Mouse (Mus musculus) large intestine, adult 2 months (tissue): ENCODE measurements around the gene Tecr. TPM values are rescaled to one million over a fixed set of nuclear protein-coding genes. Genes with fewer than 3 reads are reported as not detected.
"Not testable (repeated sequence)": the region's sequence is repeated elsewhere in the genome, so short reads cannot be mapped to it uniquely, and the experiment has no call there.

ENCODE experiments used
- DNase-seq: peaks from one replicate; pipeline ENCODE4 v3.0.0-alpha.2; 2012; ENCODE audit warnings: low read depth, low spot score
- WGBS: fragments of 180-500 bp; shearing (Covaris S2); methylation state at CpG from one replicate; pipeline ENCODE4 v1.1.7; 2018; 5-methylcytosine and 5-hydroxymethylcytosine counted together
- polyA plus RNA-seq: library from polyadenylated mRNA; depleted of rRNA; stranded (reverse); fragments of >200 nt; gene quantifications from 2 replicates; pipeline ENCODE4 v1.2.3, GENCODE M21; 2012

The Tecr gene
- polyA plus RNA-seq, 1 experiment = 323 TPM

DNA sequence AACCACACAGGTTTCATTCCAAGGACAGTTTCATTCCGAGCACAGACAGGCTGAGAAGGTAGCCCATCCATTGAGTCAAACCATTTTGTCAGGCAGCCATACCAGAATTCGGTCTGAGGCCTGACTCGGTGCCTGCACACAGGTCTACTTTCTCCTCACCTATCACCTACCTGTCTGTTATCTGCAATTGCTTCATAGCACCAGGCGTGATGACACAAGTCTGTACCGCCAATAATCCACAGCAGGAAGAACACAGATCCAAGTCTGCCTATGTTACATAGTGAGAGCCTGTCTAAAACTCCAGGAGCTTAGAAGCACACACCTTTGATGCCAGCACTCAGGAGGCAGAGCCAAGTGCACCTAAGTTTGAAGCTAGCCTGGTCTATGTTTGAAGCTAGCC lies 18.9 kb downstream of the Tecr start:
- DNase-seq = no peak
- 69% methylated on average over 5 of the region's 5 CpGs for WGBS

DNA sequence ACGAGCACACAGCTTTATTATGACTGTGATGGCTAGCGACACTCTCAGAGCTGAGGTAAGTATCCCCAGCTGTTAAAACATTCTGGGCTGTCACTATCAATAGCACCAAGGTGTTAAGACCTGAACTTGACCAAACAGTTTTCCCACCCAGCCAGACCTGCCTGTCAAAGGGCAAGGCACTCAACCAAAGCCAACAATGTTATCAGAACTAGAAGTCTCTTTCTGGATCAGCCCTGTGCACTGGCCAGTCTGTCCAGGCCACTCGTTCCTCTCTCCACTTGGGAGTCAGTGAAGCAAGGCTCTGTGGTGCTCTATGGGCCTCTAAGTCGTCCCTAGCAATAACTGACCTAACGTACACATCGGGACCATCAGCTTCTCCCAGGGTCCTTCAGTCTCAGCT lies 20.1 kb downstream of the Tecr start:
- 77% methylated on average over 6 of the region's 6 CpGs for WGBS
- no peak for DNase-seq

DNA sequence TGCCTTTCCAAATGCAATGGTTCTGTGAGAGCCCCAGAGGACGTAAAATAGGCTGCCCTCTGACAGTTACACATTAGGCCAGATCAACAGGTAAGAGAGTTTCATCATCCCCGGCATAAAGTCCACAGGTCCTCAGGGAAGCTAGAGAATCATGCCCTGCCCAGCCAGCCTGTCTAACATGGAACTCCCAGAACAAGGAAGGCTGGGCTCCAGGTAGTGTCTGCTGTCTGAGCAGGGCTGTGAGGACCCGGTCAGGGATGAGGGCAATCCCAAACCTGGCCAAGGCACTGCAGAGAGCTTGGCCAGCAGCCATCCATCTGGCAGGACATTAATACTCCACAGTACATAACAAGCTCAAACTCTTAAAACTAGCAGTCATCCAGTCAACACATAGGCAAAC lies 22.4 kb downstream of the Tecr start:
- 42% methylated on average over 3 of the region's 3 CpGs for WGBS

DNA sequence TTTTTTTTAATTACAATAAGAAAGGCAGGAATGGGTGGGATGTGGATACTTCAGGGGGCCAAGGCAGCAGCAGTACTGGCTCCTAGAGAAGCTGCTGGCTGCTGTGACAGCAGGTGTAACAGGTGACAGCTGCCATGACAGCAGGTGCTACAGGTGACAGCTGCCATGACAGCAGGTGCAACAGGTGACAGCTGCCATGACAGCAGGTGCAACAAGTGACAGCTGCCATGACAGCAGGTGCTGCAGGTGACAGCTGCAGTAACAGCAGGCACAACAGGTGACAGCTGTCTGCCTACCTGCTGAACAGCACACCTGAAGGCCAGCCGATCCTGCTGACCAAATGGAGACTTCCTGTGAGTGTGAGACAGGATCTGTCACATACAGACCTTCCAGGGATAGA lies 23.0 kb downstream of the Tecr start:
- 44% methylated on average over 1 of the region's 1 CpGs for WGBS
- DNase-seq = no peak

More for the DNA sequence above, 22.4 kb downstream of the Tecr start:
- DNase-seq = no peak

DNA sequence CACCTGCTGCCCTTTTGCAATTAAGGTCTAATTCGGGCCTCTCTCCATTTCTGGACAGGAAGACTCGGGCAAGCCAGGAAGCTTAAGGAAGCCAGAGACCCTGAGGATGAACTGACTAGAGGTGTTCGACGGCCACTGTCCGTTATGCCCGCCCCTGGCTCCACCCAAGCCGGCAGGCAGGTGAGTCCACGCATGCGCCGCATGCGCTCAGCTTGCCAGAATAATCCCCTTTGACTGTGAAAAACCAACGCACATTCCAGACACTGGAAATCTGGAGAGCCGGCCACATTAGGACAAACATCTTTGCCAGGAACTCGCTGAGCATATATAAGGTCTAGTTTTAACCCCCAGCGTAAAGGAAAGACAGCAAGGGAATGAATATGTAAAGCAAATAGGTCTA lies 24.5 kb downstream of the Tecr start:
- WGBS = 78% methylated on average over 15 of the region's 15 CpGs
- DNase-seq = no peak

DNA sequence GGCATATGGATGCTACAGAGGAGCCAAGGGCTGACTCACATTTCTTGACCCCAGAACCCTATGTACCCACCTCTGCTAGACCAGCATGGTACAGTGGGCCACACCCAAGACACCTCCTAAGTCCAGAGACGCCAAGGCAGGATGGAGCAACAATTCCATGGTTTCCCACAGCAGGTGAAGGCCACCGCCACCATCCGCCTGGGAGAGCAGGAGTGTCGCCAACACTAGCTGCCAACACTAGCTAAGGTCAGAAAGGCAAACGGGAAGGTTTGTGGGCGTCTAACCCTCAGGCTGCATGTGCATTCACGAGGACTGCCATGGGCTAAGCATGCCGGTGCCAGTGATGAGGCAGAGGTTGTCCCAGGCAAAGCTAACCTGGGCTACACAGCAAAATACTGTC lies 25.5 kb downstream of the Tecr start:
- no peak for DNase-seq
- WGBS = 74% methylated on average over 8 of the region's 8 CpGs

DNA sequence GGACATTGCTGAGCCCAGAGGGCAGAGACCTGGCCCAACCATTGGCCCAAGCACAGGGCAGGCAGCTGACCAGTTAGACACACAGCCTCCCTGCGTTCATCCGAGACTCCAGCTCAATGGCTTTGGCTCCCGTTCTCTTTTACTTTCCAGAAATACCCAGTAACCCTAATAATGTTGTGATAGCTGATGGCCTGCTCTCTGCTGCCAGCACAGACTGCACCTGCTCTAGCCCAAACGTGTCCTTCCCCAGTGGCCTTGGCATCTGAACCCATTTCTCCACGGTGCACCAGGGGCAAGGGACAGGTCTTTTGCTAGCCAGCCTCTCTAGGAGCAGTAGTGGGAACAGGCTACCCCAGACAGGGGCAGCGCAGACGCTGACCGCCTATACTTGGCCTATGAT lies 26.9 kb downstream of the Tecr start:
- 79% methylated on average over 8 of the region's 8 CpGs for WGBS
- DNase-seq = no peak

DNA sequence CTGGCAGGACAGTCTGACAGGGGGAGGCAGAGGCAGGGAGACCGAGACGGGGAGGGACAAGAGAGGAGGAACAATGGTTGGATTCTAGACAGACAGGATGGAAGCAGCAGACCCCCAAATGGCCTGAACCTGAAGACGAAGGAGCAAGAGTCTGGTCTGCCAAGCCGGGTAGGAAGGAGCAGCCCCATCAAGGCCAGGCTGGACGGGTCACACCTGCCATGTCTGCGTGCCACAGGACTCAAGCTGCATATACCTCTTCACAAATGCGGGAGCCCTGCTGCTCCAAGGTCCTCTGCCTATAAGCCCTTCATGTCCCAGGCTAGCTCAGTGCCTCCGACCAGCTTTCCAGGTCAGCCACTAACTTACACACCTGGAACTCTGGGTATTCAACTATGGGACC lies 28.1 kb downstream of the Tecr start:
- 90% methylated on average over 8 of the region's 8 CpGs for WGBS
- DNase-seq = no peak

DNA sequence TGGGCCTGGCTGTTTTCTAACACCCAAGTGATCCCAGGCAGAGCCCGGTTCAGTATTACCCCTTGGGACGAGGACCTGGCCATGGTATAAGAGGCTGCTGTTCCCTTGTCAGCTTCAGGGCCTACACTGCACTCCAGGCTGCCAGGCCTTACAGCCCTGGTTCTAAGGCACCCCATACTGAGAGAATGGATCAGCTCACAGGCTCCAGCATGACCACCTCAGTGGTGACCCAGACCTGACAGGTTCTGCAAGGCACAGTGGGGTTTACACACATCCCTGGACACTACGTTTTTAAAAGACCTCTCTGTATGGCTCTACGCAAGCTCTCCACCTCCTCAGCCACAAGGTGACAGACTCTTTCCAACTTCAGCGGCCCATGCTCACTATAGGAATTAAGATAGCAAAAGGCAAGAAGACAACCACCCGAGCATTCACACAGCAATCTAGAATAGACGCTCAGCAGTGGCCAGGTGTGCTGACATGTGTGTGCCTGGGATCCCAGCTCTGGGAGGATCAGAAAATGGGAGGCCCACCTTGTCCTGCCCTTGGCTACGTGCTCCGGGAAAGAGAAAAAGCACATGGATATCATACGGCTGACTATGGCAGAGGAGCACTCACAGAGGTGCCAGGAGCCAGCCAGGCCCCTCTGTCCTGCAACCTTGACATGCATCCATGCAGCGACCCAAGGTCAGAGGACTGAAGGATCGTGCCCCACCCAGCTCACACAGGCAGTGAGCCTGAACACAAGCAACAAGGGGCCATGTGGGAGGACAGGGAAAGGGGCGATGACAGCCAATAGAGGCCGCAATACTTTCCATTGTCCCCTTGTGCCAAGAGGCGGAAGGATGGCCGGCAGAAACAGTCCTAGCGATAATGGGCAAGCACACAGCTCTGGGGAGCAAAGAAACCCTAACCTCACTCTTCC lies 29.4 kb downstream of the Tecr start:
- WGBS = 67% methylated on average over 17 of the region's 17 CpGs
- DNase-seq = no peak

DNA sequence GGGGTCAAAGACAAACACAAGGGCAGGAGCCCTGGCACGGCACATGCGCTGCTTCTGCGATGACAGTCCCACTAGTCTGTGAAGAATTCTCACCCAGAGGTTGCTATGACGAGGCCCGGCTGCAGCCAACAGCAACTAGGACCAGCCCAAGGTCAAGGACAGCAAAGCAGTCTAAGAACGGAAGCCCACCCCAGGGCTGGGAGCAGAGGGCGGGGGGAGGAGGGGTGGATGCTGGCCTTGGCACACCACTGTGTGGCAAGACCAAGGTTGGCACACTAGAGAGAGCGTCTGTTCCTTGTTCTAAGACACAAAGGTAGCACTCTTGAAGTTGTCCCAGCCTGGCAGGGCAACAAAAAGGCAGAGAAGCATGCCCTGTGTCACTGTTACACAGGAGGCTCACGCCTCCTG lies 30.4 kb downstream of the Tecr start:
- 65% methylated on average over 9 of the region's 9 CpGs for WGBS
- no peak for DNase-seq

DNA sequence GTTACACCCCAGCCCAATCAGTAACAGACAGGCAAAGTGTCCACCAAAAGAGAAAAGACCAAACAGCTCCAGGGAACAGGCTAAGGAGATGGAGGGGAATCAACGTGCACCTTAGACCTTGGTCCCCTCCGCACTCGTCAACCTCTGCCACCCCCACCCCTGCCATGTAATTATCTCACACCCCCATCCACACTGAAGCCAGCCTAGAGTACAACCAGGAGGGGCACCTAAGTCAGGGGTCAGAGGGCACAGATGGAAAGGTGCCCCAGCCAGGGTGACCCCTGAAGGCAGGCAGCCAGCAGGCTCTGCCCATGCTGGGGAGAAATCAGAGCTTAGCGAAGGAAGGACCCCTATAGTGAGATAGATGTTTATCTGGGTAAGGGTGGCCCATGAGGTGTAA lies 30.9 kb downstream of the Tecr start:
- DNase-seq = no peak
- WGBS = 76% methylated on average over 4 of the region's 4 CpGs

DNA sequence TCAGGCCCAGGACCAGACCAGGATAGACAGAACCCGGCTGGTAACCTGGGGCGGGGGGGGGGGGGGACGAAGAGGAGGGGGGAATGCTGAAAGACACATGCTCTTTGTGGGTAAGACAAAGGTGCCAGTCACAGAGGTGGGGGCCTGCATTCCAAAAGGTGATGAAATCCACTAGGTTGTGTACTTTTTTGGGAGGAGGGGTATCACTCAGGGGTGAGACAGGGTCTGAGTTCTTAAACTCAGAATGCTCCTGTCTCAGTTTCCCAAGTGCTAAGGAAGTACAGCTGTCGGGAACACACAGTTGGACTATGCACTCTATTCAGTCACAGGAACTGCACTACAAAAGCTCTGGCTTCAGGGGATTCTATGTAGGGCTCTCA lies 31.3 kb downstream of the Tecr start:
- 56% methylated on average over 4 of the region's 4 CpGs for WGBS
- no peak for DNase-seq

DNA sequence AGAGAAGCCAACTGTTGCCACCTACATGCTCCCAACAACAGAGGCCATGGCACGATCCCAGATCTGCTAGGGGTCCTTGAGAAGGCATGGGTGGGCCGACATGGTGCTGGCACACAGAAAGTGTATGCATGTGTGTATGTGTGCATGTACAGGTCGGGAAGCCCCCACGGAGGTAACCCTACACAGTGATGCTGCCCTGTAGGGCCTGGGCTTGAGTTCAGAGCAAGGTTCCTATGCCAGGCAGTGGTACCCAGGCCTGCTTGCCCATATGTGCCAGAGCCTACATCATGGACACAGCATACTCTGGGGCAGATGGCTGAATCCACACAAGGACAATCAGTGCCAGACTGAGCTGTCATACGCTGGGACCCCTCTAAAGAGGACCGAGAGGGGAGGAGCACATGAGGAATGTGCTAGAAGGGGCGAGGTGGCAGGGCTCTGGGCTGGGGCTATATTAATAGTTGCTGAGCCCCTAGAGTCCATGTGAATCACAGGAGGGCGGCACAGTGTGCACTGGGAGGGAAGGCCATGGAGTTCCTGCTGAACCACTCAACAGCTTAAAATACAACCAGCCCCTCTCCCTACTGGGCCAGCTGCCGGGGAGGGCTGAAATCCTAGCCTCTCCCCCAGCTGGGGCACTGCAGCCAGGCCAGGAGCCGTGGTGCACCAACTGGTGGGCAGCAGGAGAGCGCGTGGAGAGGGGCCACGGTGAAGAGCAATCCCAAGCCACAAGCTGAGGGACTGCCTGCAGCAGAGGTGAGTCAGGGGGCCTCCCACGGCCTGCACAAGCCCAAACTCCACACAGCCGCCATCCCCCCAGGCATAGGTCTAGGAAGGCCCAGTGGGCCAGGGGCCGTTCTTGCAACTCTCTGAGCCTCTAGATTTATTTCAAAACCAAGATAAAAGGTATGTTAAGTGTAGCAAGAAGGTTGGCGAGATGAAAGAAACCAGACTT lies 31.9 kb downstream of the Tecr start:
- 73% methylated on average over 17 of the region's 17 CpGs for WGBS

DNA sequence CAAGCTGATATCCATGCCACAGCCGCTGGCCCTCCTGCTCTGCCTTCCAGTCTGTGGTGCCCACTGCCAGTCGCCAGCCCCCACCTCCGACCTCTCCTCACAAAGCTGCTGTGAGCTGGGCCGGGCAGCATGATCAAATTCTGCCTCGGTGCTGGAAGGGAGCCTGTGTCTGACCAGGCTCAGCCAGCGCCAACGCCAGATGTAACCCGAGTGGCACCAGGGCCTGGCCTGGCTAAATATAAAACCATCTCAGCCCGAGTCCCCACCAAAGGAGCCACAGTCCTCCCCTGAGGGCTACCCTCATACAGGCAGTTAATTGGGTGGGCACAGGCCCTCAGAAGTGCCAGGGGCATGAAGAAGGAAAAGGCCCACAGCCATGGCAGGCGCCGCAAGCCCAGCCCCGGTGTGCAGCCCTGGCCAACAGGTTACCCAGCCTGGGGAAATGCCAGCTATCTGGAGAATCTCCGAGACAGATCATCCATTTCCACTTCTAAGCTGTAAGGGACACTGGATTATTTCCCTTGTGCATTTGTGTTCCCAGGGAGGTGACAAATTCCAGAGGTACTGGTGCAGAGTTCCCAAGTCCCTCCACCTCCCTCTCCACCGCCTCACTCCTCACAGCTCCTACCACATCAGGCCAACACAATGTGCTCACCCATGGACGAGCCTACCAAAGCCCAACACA lies 33.0 kb downstream of the Tecr start:
- DNase-seq = no peak
- 81% methylated on average over 15 of the region's 15 CpGs for WGBS

More for the DNA sequence above, 31.9 kb downstream of the Tecr start:
- no peak for DNase-seq

DNA sequence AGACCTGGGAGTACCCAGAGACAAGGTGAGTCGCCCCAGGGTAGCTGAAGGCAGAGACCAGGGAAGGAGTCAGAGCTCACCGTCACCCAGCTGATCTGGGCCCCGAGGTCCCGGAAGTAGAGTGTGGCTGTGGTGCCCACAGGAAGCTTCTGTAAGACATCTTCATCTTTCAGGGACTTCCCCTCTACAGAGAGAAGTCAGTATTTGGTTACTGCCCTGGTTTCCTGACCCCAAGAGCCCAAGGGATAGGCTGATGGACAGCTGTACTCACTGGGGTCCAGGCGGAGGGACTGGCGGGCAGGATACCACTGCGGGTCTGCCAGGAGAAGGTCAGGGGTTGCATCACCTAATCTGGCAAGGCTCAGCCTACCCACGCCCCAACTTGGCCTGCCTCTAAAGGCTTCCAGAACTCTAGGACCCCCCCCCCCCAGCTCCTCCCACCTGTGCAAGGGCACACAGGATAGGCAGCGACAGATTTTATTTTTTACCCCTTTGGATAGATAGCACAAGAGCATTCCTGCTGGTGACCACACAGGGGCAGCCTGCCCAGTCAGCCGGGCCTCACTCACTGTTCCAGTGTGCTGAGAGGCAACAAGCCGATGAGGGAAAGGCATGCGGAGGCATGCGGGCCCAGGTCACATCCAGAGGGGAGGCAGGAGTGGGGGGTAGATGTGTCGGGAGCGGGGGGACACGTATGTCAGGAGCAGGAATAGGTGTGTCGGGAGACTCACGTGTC lies 34.5 kb downstream of the Tecr start:
- no peak for DNase-seq

DNA sequence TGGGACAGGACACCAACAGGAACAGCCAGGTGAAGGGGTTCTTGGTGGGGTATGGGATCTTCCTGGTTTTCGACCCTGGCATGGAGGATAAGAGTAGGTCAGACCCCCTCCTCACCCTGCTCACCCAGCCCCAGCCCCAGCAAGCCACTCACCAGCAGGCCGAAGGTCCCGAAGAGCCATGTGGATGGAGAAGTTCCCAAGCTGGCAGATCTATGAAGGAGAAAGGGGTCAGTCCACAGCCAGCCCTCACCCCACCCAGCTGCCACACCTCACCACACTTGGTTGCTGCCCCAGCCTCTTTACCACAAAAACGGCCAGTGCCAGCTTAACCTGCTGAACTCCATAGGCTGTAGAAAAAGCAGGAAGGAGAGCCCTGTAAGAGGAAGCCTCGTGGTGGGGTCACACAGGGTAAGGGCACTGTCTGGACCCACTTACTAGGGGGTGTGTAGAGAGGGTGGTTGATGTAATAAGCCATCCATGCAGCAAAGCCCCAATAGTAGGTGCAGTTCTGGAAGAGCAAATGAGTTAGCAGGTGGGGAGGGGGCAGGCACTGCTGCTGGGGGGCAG lies 35.4 kb downstream of the Tecr start:
- DNase-seq = no peak
- WGBS = 73% methylated on average over 5 of the region's 5 CpGs

More for the DNA sequence above, 34.5 kb downstream of the Tecr start:
- 75% methylated on average over 18 of the region's 18 CpGs for WGBS

DNA sequence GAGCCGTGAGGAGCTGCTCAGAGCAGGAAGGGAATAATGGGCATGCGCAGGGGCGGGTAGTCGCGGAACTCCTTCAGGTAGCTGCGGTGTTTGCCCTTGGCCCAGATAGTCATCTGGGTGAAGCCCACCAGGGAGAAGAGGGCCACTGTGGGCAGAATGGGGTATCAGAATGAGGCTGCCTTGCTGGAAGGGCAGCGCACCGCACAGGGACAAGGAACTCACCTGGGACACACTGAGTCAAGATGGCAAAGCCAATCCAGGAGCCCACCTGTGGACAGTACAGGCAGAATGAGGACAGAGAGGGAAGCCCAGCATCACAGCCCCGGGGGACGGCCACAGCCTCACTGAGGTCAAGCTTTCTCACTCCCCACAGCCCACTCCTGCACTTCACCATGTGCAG lies 36.0 kb downstream of the Tecr start:
- DNase-seq = no peak
- 91% methylated on average over 10 of the region's 10 CpGs for WGBS

DNA sequence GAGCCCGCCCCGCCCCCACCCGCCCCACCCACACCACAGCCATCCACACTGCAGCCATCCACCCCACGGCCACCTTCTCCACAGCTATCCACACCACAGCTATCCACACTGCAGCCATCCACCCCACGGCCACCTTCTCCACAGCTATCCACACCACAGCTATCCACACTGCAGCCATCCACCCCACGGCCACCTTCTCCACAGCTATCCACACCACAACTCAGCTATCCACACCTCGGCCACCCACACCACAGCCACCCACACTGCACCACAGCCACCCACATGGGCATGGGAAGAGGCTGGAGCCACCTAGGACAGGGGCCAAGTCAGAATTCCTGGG lies 36.8 kb downstream of the Tecr start:
- DNase-seq = not testable (repeated sequence)
- 85% methylated on average over 7 of the region's 7 CpGs for WGBS
